Mouse (Mus musculus): ENCODE data around the gene Trappc2. TPM values are rescaled to one million over a fixed set of nuclear protein-coding genes. Genes with fewer than 3 reads are reported as not detected.

Gene Trappc2
- polyA plus RNA-seq, 1 experiment from 2014 or later = 36.9 TPM

- Histone ChIP-seq H3K4me2 (peak overlapping the region; percentile 58; the same call in 1 of the 2 replicates), H3K4me3 (peak overlapping the region; percentile 11; the same call in 1 of the 2 replicates), H3K27me3 (no peaks in the 10 kb centered on the region), H3K4me1 (replicated peaks) (0 out of 2 replicates have a peak, but pooled peaks cover 2% of the 10 kb centered on the region), H3K9me3 (replicated peaks) (no peaks in the 10 kb centered on the region), H3K36me3 (no peaks in the 10 kb centered on the region), H3K9ac (no peak overlapping the region), H3K27ac (no peak overlapping the region)
- WGBS = 56% methylated on average over 6 of the region's 6 CpGs
- ATAC-seq (replicated peaks; ENCODE audit: insufficient number of reproducible peaks, insufficient read depth, low FRiP score, low read depth) = no peak
Observed at GRCm38 (mm10) chrX:166477393-166477792, 37.0 kb downstream of the Trappc2 start.

GRCm38 (mm10) chrX:166478631-166479364, 38.4 kb downstream of the Trappc2 start:
- Histone ChIP-seq H3K4me1 (replicated peaks) (0 out of 2 replicates have a peak, but pooled peaks cover 2% of the 10 kb centered on the region), H3K4me3 (peak overlapping the region; percentile 71), H3K27me3 (no peaks in the 10 kb centered on the region), H3K9ac (peak overlapping the region; percentile 72), H3K27ac (peak overlapping the region; percentile 82), H3K9me3 (replicated peaks) (no peaks in the 10 kb centered on the region), H3K4me2 (peak overlapping the region; percentile 58), H3K36me3 (no peaks in the 10 kb centered on the region)
- peak; percentile 16; the same call in 1 of the 2 replicates for ATAC-seq (replicated peaks; ENCODE audit: insufficient number of reproducible peaks, insufficient read depth, low FRiP score, low read depth)
- WGBS = 15% methylated on average over 28 of the region's 28 CpGs

- Histone ChIP-seq H3K27me3 (no peaks in the 10 kb centered on the region), H3K27ac (peak within 1 kb of the TSS; percentile 82), H3K9me3 (replicated peaks) (no peaks in the 10 kb centered on the region), H3K36me3 (no peaks in the 10 kb centered on the region), H3K4me1 (replicated peaks) (0 out of 2 replicates have a peak, but pooled peaks cover 2% of the 10 kb centered on the region), H3K9ac (peak within 1 kb of the TSS; percentile 72), H3K4me2 (peak within 1 kb of the TSS; percentile 58), H3K4me3 (peak within 1 kb of the TSS; percentile 71)
- WGBS = 11% methylated on average over 39 of the region's 41 CpGs
- ATAC-seq (replicated peaks; ENCODE audit: insufficient number of reproducible peaks, insufficient read depth, low FRiP score, low read depth) = peak; percentile 97
Observed at GRCm38 (mm10) chrX:166479365-166479983, 39.1 kb downstream of the Trappc2 start, which contains the start of gene Rab9. Gene Rab9 (minus strand): TSS chrX:166479867.

GRCm38 (mm10) chrX:166495052-166495451, 54.7 kb downstream of the Trappc2 start:
- Histone ChIP-seq H3K36me3 (no peaks in the 10 kb centered on the region), H3K27ac (no peak overlapping the region), H3K4me1 (replicated peaks) (no peaks in the 10 kb centered on the region), H3K4me2 (no peak overlapping the region), H3K9ac (no peak overlapping the region), H3K4me3 (no peak overlapping the region), H3K27me3 (no peaks in the 10 kb centered on the region), H3K9me3 (replicated peaks) (no peaks in the 10 kb centered on the region)
- no peak for ATAC-seq (replicated peaks; ENCODE audit: insufficient number of reproducible peaks, insufficient read depth, low FRiP score, low read depth)
- 96% methylated on average over 2 of the region's 2 CpGs for WGBS

- Histone ChIP-seq H3K4me3 (no peak overlapping the region), H3K4me2 (no peak overlapping the region), H3K27ac (no peak overlapping the region), H3K9me3 (replicated peaks) (no peaks in the 10 kb centered on the region), H3K4me1 (replicated peaks) (no peaks in the 10 kb centered on the region), H3K9ac (no peak overlapping the region), H3K27me3 (no peaks in the 10 kb centered on the region), H3K36me3 (no peaks in the 10 kb centered on the region)
- ATAC-seq (replicated peaks; ENCODE audit: insufficient number of reproducible peaks, insufficient read depth, low FRiP score, low read depth) = no peak
- 60% methylated on average over 4 of the region's 4 CpGs for WGBS
Observed at GRCm38 (mm10) chrX:166497771-166498170, 57.4 kb downstream of the Trappc2 start.

GRCm38 (mm10) chrX:166499496-166500190, 59.3 kb downstream of the Trappc2 start:
- WGBS = 70% methylated on average over 1 of the region's 1 CpGs
- H3K9ac ChIP-seq = no peak overlapping the region

More at GRCm38 (mm10) chrX:166499496-166500190, 59.3 kb downstream of the Trappc2 start:
- Histone ChIP-seq H3K27me3 (no peaks in the 10 kb centered on the region), H3K4me3 (no peak overlapping the region), H3K4me1 (replicated peaks) (no peaks in the 10 kb centered on the region), H3K9me3 (replicated peaks) (no peaks in the 10 kb centered on the region), H3K4me2 (no peak overlapping the region), H3K27ac (no peak overlapping the region), H3K36me3 (no peaks in the 10 kb centered on the region)
- no peak for ATAC-seq (replicated peaks; ENCODE audit: insufficient number of reproducible peaks, insufficient read depth, low FRiP score, low read depth)

Other genes with a start within 250 kb of the Trappc2 start
- gene Gpm6b, start 201.7 kb upstream of the Trappc2 start, polyA plus RNA-seq (2015; fragmentation: Nextera tagmentation; extraction: Ambion mirVana) = 6.9 and 10.9 TPM in 2 replicates
- gene Ofd1, start 130 bp downstream of the Trappc2 start, polyA plus RNA-seq (2015; fragmentation: Nextera tagmentation; extraction: Ambion mirVana) = 4.0 and 4.6 TPM in 2 replicates
- 29.1 and 33.9 TPM in 2 replicates for gene Rab9, start 39.3 kb downstream of the Trappc2 start, polyA plus RNA-seq (2015; fragmentation: Nextera tagmentation; extraction: Ambion mirVana)
- 4.5 TPM in 2 replicates for gene Tceanc, start 78.0 kb downstream of the Trappc2 start, polyA plus RNA-seq (2015; fragmentation: Nextera tagmentation; extraction: Ambion mirVana)
- gene Egfl6, start 145.1 kb downstream of the Trappc2 start, polyA plus RNA-seq (2015; fragmentation: Nextera tagmentation; extraction: Ambion mirVana) = 4.8 and 9.5 TPM in 2 replicates

All from heart, embryonic 15.5 days (tissue).